Mouse (Mus musculus) kidney, adult 8-10 months (tissue): Measurements from ENCODE around the gene Tagln3.

ENCODE experiments used
- DNase-seq, 2 experiments: peaks; one replicate each; pipeline ENCODE4 v3.0.0; 2022

Tagln3 gene

GRCm38 (mm10) chr16:45720022-45720630 lies 4.3 kb downstream of the Tagln3 start:
- DNase-seq: no peak

GRCm38 (mm10) chr16:45718296-45718695 lies 6.1 kb downstream of the Tagln3 start:
- no peak for DNase-seq

- no peak for DNase-seq
Observed at GRCm38 (mm10) chr16:45714489-45715150, 9.8 kb downstream of the Tagln3 start.

GRCm38 (mm10) chr16:45713878-45714277 lies 10.5 kb downstream of the Tagln3 start:
- no peak for DNase-seq

- no peak for DNase-seq
Observed at GRCm38 (mm10) chr16:45713261-45713660, 11.1 kb downstream of the Tagln3 start.

GRCm38 (mm10) chr16:45711263-45711662 lies 13.1 kb downstream of the Tagln3 start:
- peak; percentile 9 to 10 for DNase-seq

- no peak for DNase-seq
Observed at GRCm38 (mm10) chr16:45699301-45699700, 25.1 kb downstream of the Tagln3 start.

- no peak for DNase-seq
Observed at GRCm38 (mm10) chr16:45697996-45698395, 26.4 kb downstream of the Tagln3 start.

- no peak for DNase-seq
Observed at GRCm38 (mm10) chr16:45695445-45696160, 28.8 kb downstream of the Tagln3 start.

- no peak for DNase-seq
Observed at GRCm38 (mm10) chr16:45693558-45693957, 30.9 kb downstream of the Tagln3 start, which contains the start of gene Tmprss7. TSS of gene Tmprss7 (minus strand) at chr16:45693658.

GRCm38 (mm10) chr16:45692851-45693250 lies 31.6 kb downstream of the Tagln3 start:
- DNase-seq: no peak

GRCm38 (mm10) chr16:45690178-45690577 lies 34.2 kb downstream of the Tagln3 start:
- no peak for DNase-seq

GRCm38 (mm10) chr16:45686833-45687232 lies 37.6 kb downstream of the Tagln3 start:
- DNase-seq: no peak

GRCm38 (mm10) chr16:45685295-45685694 lies 39.1 kb downstream of the Tagln3 start:
- no peak for DNase-seq

GRCm38 (mm10) chr16:45684815-45685214 lies 39.6 kb downstream of the Tagln3 start:
- peak; percentile 43 to 77 for DNase-seq

GRCm38 (mm10) chr16:45676462-45676861 lies 47.9 kb downstream of the Tagln3 start:
- no peak for DNase-seq

- peak in 1 of 2 experiments; percentile 12 for DNase-seq
Observed at GRCm38 (mm10) chr16:45670005-45670404, 54.4 kb downstream of the Tagln3 start.

- DNase-seq: no peak
Observed at GRCm38 (mm10) chr16:45668178-45668577, 56.2 kb downstream of the Tagln3 start.

- no peak for DNase-seq
Observed at GRCm38 (mm10) chr16:45666136-45666535, 58.3 kb downstream of the Tagln3 start.

- no peak for DNase-seq
Observed at GRCm38 (mm10) chr16:45662381-45662780, 62.0 kb downstream of the Tagln3 start.
